Mouse (Mus musculus) heart, embryonic 13.5 days (tissue): ENCODE measurements around the gene Hsf2bp. TPM values are rescaled to one million over a fixed set of nuclear protein-coding genes. Genes with fewer than 3 reads are reported as not detected.

Experiments used
- ATAC-seq: fragments of 200-750 bp; cut with Nextera tagmentation; 2 replicates; pipeline ENCODE4 v1.8.0; 2017; ENCODE audit warnings: moderate TSS enrichment; ENCODE audit not compliant: insufficient number of reproducible peaks, low FRiP score, low TSS enrichment; ENCODE audit errors: extremely low read depth
- H3K27ac ChIP-seq: fragments of 300-500 bp; sonication (generic); replicated peaks from 2 replicates; pipeline ENCODE4 v1.5.1; 2015; ENCODE audit warnings: moderate library complexity, mild to moderate bottlenecking, inconsistent platforms
- H3K27me3 ChIP-seq: fragments of 300-500 bp; sonication (generic); replicated peaks from 2 replicates; pipeline ENCODE4 v1.6.1; 2015; ENCODE audit warnings: mild to moderate bottlenecking, inconsistent platforms
- H3K36me3 ChIP-seq: fragments of 300-500 bp; sonication (generic); 2 replicates; pipeline ENCODE4 v1.6.1; 2015; ENCODE audit warnings: mild to moderate bottlenecking, inconsistent platforms
- H3K4me1 ChIP-seq: fragments of 300-500 bp; sonication (generic); 2 replicates; pipeline ENCODE4 v1.6.1; 2015; ENCODE audit warnings: inconsistent platforms
- H3K4me2 ChIP-seq: fragments of 300-500 bp; sonication (generic); 2 replicates; pipeline ENCODE4 v1.6.1; 2015; ENCODE audit warnings: inconsistent platforms, mild to moderate bottlenecking, moderate library complexity
- H3K4me3 ChIP-seq: fragments of 300-500 bp; sonication (generic); 2 replicates; pipeline ENCODE4 v1.5.1; 2015; ENCODE audit warnings: moderate library complexity, mild to moderate bottlenecking, inconsistent platforms
- H3K9ac ChIP-seq: fragments of 300-500 bp; sonication (generic); 2 replicates; pipeline ENCODE4 v1.6.1; 2015; ENCODE audit warnings: inconsistent platforms, mild to moderate bottlenecking, moderate library complexity
- H3K9me3 ChIP-seq: fragments of 300-500 bp; sonication (generic); 2 replicates; pipeline ENCODE4 v1.6.1; 2016; ENCODE audit warnings: inconsistent platforms
- WGBS: fragments of 180-500 bp; shearing (Covaris S2); methylation state at CpG from one replicate; pipeline ENCODE4 v1.1.7; 2015; ENCODE audit warnings: mixed read lengths; 5-methylcytosine and 5-hydroxymethylcytosine counted together
- polyA plus RNA-seq: library from polyadenylated mRNA; unstranded; fragments of >200 nt; fragmentation: Nextera tagmentation; extraction: Ambion mirVana; gene quantifications from 2 replicates; pipeline ENCODE4 v1.2.1, GENCODE M21; 2015

Gene Hsf2bp
- polyA plus RNA-seq, 1 experiment from 2014 or later = 0.41 TPM

- no peaks in the 10 kb centered on the region for H3K9me3 ChIP-seq
- peak overlapping the region; percentile 48; the same call in 1 of the 2 replicates for H3K27ac ChIP-seq
- H3K36me3 ChIP-seq = no peaks in the 10 kb centered on the region
- no peaks in the 10 kb centered on the region for H3K27me3 ChIP-seq
- peaks cover 25% of the 10 kb centered on the region for H3K4me1 ChIP-seq
- no peak overlapping the region for H3K4me3 ChIP-seq
- no peak overlapping the region for H3K4me2 ChIP-seq
- 53% methylated on average over 11 of the region's 11 CpGs for WGBS
- H3K9ac ChIP-seq = peak overlapping the region; percentile 37; the same call in 1 of the 2 replicates
- ATAC-seq = no peak
Observed at GRCm38 (mm10) chr17:31982326-31983190, 53.6 kb downstream of the Hsf2bp start.

- no peaks in the 10 kb centered on the region for H3K9me3 ChIP-seq
- no peak overlapping the region for H3K9ac ChIP-seq
- H3K27ac ChIP-seq = no peak overlapping the region
- WGBS = 71% methylated on average over 4 of the region's 4 CpGs
- H3K36me3 ChIP-seq = no peaks in the 10 kb centered on the region
- peaks cover 25% of the 10 kb centered on the region for H3K4me1 ChIP-seq
- no peak overlapping the region for H3K4me3 ChIP-seq
- H3K27me3 ChIP-seq = no peaks in the 10 kb centered on the region
- ATAC-seq = no peak
- no peak overlapping the region for H3K4me2 ChIP-seq
Observed at GRCm38 (mm10) chr17:31979888-31980287, 56.3 kb downstream of the Hsf2bp start.

- Histone ChIP-seq H3K9me3 (no peaks in the 10 kb centered on the region), H3K4me1 (peaks cover 18% of the 10 kb centered on the region), H3K27ac (no peak overlapping the region)
Observed at GRCm38 (mm10) chr17:31977131-31977530, 59.0 kb downstream of the Hsf2bp start.

GRCm38 (mm10) chr17:31976501-31976900 lies 59.6 kb downstream of the Hsf2bp start:
- Histone ChIP-seq H3K27me3 (no peaks in the 10 kb centered on the region), H3K36me3 (no peaks in the 10 kb centered on the region), H3K4me3 (no peak overlapping the region), H3K9ac (no peak overlapping the region), H3K4me1 (peaks cover 12% of the 10 kb centered on the region), H3K4me2 (no peak overlapping the region), H3K9me3 (no peaks in the 10 kb centered on the region), H3K27ac (no peak overlapping the region)
- WGBS = 77% methylated on average over 6 of the region's 6 CpGs
- no peak for ATAC-seq

More at GRCm38 (mm10) chr17:31977131-31977530, 59.0 kb downstream of the Hsf2bp start:
- Histone ChIP-seq H3K4me3 (no peak overlapping the region), H3K27me3 (no peaks in the 10 kb centered on the region), H3K9ac (no peak overlapping the region), H3K4me2 (no peak overlapping the region), H3K36me3 (no peaks in the 10 kb centered on the region)
- no peak for ATAC-seq

DNA sequence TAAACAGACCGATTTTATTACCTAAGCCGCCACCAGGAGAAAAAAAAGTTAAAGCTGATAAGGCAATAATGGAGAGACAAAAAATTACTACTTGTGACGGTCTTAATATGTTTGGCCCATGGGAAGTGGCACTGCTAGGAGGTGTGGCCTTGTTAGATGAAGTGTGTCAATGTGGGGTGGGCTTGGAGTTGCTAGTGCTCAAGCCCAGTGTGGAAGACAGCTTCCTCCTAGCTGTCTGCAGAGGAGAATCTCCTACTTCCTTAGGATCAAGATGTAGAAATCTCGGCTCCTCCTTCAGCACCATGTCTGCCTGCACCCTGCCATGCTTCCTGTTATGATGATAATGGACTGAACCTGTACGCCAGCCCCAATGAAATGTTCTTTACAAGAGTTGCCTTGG lies 61.5 kb downstream of the Hsf2bp start:
- no peak overlapping the region for H3K27ac ChIP-seq
- peaks cover 11% of the 10 kb centered on the region for H3K4me1 ChIP-seq
- H3K36me3 ChIP-seq = no peaks in the 10 kb centered on the region
- no peaks in the 10 kb centered on the region for H3K27me3 ChIP-seq
- 65% methylated on average over 5 of the region's 5 CpGs for WGBS
- H3K4me2 ChIP-seq = no peak overlapping the region
- no peak overlapping the region for H3K9ac ChIP-seq
- no peaks in the 10 kb centered on the region for H3K9me3 ChIP-seq
- ATAC-seq = no peak
- H3K4me3 ChIP-seq = no peak overlapping the region

- Histone ChIP-seq H3K4me3 (no peak overlapping the region), H3K27ac (no peak overlapping the region), H3K9ac (0 out of 2 replicates have a peak overlapping the region, but pooled peaks have one; percentile 33), H3K27me3 (no peaks in the 10 kb centered on the region), H3K4me2 (no peak overlapping the region), H3K4me1 (peaks cover 11% of the 10 kb centered on the region), H3K9me3 (no peaks in the 10 kb centered on the region), H3K36me3 (no peaks in the 10 kb centered on the region)
- 45% methylated on average over 7 of the region's 7 CpGs for WGBS
- no peak for ATAC-seq
Observed at GRCm38 (mm10) chr17:31973664-31974230, 62.4 kb downstream of the Hsf2bp start.

DNA sequence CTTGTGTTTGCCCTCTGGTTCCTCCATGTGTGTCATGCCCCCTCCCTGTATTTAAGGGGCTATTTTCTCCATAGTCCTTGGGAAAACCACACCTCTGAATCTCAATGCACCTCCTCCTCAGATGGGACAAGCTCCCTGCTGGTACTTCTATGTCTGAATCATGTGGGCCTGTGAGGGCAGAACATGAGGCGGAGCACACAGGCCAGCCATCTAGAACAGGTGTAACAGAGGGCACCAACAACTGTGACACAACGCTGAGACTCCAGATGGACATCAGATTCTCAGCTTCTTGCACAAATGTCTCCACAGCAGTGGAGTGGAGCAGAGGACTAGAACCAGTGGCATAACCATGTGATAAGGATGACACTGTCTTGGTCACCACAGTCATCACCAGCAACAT lies 65.3 kb downstream of the Hsf2bp start:
- no peaks in the 10 kb centered on the region for H3K9me3 ChIP-seq
- peaks cover 13% of the 10 kb centered on the region for H3K4me1 ChIP-seq
- WGBS = 83% methylated on average over 2 of the region's 2 CpGs
- no peaks in the 10 kb centered on the region for H3K27me3 ChIP-seq
- H3K36me3 ChIP-seq = no peaks in the 10 kb centered on the region
- no peak overlapping the region for H3K4me3 ChIP-seq
- H3K4me2 ChIP-seq = no peak overlapping the region
- no peak overlapping the region for H3K9ac ChIP-seq
- ATAC-seq = no peak
- no peak overlapping the region for H3K27ac ChIP-seq

DNA sequence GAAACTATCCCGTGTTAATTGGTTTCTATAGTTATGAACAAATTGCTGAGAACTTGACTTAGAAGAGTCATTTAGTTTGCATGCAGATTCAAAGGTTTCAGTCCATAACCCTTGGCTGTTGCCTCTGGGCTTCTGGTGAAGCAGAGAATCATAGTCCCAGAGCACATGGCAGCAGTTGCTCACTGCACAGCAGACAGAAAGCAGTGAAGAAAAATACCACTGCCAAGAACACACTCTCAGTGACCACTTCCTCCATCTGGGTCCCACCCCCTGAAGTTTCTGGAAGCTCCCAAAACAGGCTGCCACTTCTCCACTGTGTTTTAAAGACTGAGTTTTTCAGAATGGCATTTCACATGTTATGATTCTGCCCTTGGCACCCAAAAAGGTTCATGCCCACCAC lies 67.3 kb downstream of the Hsf2bp start:
- Histone ChIP-seq H3K9ac (no peak overlapping the region), H3K27ac (no peak overlapping the region), H3K9me3 (no peaks in the 10 kb centered on the region), H3K4me3 (no peak overlapping the region), H3K27me3 (no peaks in the 10 kb centered on the region), H3K36me3 (no peaks in the 10 kb centered on the region), H3K4me1 (peaks cover 15% of the 10 kb centered on the region), H3K4me2 (no peak overlapping the region)
- no peak for ATAC-seq
- 78% methylated on average over 1 of the region's 1 CpGs for WGBS

GRCm38 (mm10) chr17:31967311-31967710 lies 68.8 kb downstream of the Hsf2bp start:
- Histone ChIP-seq H3K4me2 (no peak overlapping the region), H3K9ac (no peak overlapping the region), H3K27me3 (no peaks in the 10 kb centered on the region), H3K4me3 (no peak overlapping the region), H3K4me1 (peaks cover 8% of the 10 kb centered on the region), H3K9me3 (no peaks in the 10 kb centered on the region; the same call in 1 of the 2 replicates), H3K36me3 (no peaks in the 10 kb centered on the region), H3K27ac (no peak overlapping the region)
- ATAC-seq = no peak
- 77% methylated on average over 4 of the region's 4 CpGs for WGBS

GRCm38 (mm10) chr17:31966566-31966965 lies 69.6 kb downstream of the Hsf2bp start:
- H3K27me3 ChIP-seq = no peaks in the 10 kb centered on the region
- H3K4me1 ChIP-seq = peaks cover 8% of the 10 kb centered on the region
- no peak overlapping the region for H3K4me3 ChIP-seq
- no peak overlapping the region for H3K4me2 ChIP-seq
- H3K27ac ChIP-seq = no peak overlapping the region
- no peaks in the 10 kb centered on the region for H3K36me3 ChIP-seq
- H3K9me3 ChIP-seq = no peaks in the 10 kb centered on the region; the same call in 1 of the 2 replicates
- no peak for ATAC-seq
- 81% methylated on average over 1 of the region's 1 CpGs for WGBS
- H3K9ac ChIP-seq = no peak overlapping the region

- H3K9me3 ChIP-seq = no peaks in the 10 kb centered on the region; the same call in 1 of the 2 replicates
- H3K4me2 ChIP-seq = no peak overlapping the region
- peaks cover 8% of the 10 kb centered on the region for H3K4me1 ChIP-seq
- H3K27ac ChIP-seq = peak overlapping the region; percentile 34; the same call in 1 of the 2 replicates
- H3K4me3 ChIP-seq = no peak overlapping the region
- no peaks in the 10 kb centered on the region for H3K27me3 ChIP-seq
- H3K9ac ChIP-seq = no peak overlapping the region; the same call in 1 of the 2 replicates
- 25% methylated on average over 2 of the region's 2 CpGs for WGBS
- no peak for ATAC-seq
- H3K36me3 ChIP-seq = no peaks in the 10 kb centered on the region
Observed at GRCm38 (mm10) chr17:31965623-31966022, 70.5 kb downstream of the Hsf2bp start.
